Mouse (Mus musculus): ENCODE results near the gene Aldh2.
A peak's percentile ranks its signal among the peaks of the same experiment; 100 is the strongest.
"Not testable (repeated sequence)": the region's sequence is repeated elsewhere in the genome, so short reads cannot be mapped to it uniquely, and the experiment has no call there.

The Aldh2 gene

GRCm38 (mm10) chr5:121593451-121594401 is at the start of gene Aldh2:
Gene Aldh2 (minus strand): TSS chr5:121593824.
- DNase-seq (ENCODE audit: low spot score), result peak; percentile 91

- DNase-seq (ENCODE audit: low spot score), result no peak
Measured at GRCm38 (mm10) chr5:121639601-121640000, 46.0 kb upstream of the Aldh2 start.

- DNase-seq (ENCODE audit: low spot score), result no peak
Measured at GRCm38 (mm10) chr5:121637296-121637695, 43.7 kb upstream of the Aldh2 start.

GRCm38 (mm10) chr5:121634668-121635067 is 41.0 kb upstream of the Aldh2 start:
- no peak for DNase-seq (ENCODE audit: low spot score)

GRCm38 (mm10) chr5:121632804-121633203 is 39.2 kb upstream of the Aldh2 start:
- DNase-seq (ENCODE audit: low spot score), result no peak

- DNase-seq (ENCODE audit: low spot score), result not testable (repeated sequence)
Measured at GRCm38 (mm10) chr5:121631106-121631647, 37.6 kb upstream of the Aldh2 start.

- peak; percentile 82 for DNase-seq (ENCODE audit: low spot score)
Measured at GRCm38 (mm10) chr5:121627871-121628270, 34.2 kb upstream of the Aldh2 start.

- DNase-seq (ENCODE audit: low spot score), result no peak
Measured at GRCm38 (mm10) chr5:121623241-121623640, 29.6 kb upstream of the Aldh2 start.

- DNase-seq (ENCODE audit: low spot score), result no peak
Measured at GRCm38 (mm10) chr5:121621102-121621501, 27.5 kb upstream of the Aldh2 start.

- peak; percentile 83 for DNase-seq (ENCODE audit: low spot score)
Measured at GRCm38 (mm10) chr5:121618592-121619513, 25.2 kb upstream of the Aldh2 start, which contains the start of gene Acad12. Gene Acad12 (minus strand): TSS chr5:121618938.

GRCm38 (mm10) chr5:121614921-121615320 is 21.3 kb upstream of the Aldh2 start:
- peak; percentile 65 for DNase-seq (ENCODE audit: low spot score)

- no peak for DNase-seq (ENCODE audit: low spot score)
Measured at GRCm38 (mm10) chr5:121612036-121612435, 18.4 kb upstream of the Aldh2 start.

- not testable (repeated sequence) for DNase-seq (ENCODE audit: low spot score)
Measured at GRCm38 (mm10) chr5:121609556-121610135, 16.0 kb upstream of the Aldh2 start.

- peak; percentile 79 for DNase-seq (ENCODE audit: low spot score)
Measured at GRCm38 (mm10) chr5:121606151-121606550, 12.5 kb upstream of the Aldh2 start.

- not testable (repeated sequence) for DNase-seq (ENCODE audit: low spot score)
Measured at GRCm38 (mm10) chr5:121603815-121604214, 10.2 kb upstream of the Aldh2 start.

GRCm38 (mm10) chr5:121601547-121602299 is 8.1 kb upstream of the Aldh2 start:
- peak; percentile 94 for DNase-seq (ENCODE audit: low spot score)

GRCm38 (mm10) chr5:121598871-121599610 is 5.4 kb upstream of the Aldh2 start:
- DNase-seq (ENCODE audit: low spot score), result peak; percentile 24

- no peak for DNase-seq (ENCODE audit: low spot score)
Measured at GRCm38 (mm10) chr5:121597991-121598537, 4.4 kb upstream of the Aldh2 start.

GRCm38 (mm10) chr5:121597332-121597731 is 3.7 kb upstream of the Aldh2 start:
- DNase-seq (ENCODE audit: low spot score), result no peak

GRCm38 (mm10) chr5:121596226-121596625 is 2.6 kb upstream of the Aldh2 start:
- no peak for DNase-seq (ENCODE audit: low spot score)

All from lung, postnatal 25 days (tissue).